ENCODE assay signal across 22 mouse cellular contexts in the genomic region with DNA sequence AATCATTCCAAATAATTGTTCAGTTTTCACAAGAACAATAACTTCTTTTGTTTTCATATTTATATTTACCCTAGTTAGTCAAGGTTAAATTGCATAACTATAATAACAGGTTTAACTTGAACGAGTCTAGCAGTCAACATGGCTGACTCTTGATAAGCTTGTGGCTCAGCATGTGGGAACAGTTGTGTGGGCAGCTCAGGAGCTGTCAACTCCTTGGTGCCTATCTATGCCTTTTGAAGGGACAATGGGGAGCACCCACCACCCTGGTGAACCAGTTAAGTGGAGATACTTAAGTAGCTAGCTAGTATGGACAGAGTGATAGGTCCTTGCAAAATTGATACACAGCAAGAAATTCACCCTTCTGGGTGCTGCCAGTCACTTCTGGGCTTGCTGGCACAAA. TPM values are rescaled to one million over a fixed set of nuclear protein-coding genes. Genes with fewer than 3 reads are reported as not detected.
DNase-seq lines count a peak whose midpoint lies in the region; ATAC-seq and TF ChIP-seq lines count a peak whose summit lies in the region.
"Had no signal": no experiment of that assay in that cellular context is flagged by ENCODE, and none has a peak within 500 bp of the region (broad histone marks: within the 10 kb centered on the region; RNA-seq: fewer than 3 reads in every experiment).

No protein-coding gene starts in this region.

- peak overlapping the region; percentile 46 for H3K27ac ChIP-seq in liver, adult 2 months (replicated peaks; ENCODE audit: insufficient read depth, low read depth, low read length)
- H3K27ac ChIP-seq in liver, embryonic 11.5 days (ENCODE audit: low read depth, low read length) = no peak overlapping the region
- H3K27ac ChIP-seq in lung, postnatal 0 days (ENCODE audit: low read length) = 0 out of 2 replicates have a peak overlapping the region, but pooled peaks have one; percentile 14
- H3K27ac ChIP-seq in MEL (ENCODE audit: control insufficient read depth, low read depth, low read length) = no peak overlapping the region
- peak overlapping the region; percentile 40; the same call in 1 of the 2 replicates for H3K27ac ChIP-seq in stomach, postnatal 0 days (replicated peaks)
- no peak overlapping the region for H3K27ac ChIP-seq in intestine, embryonic 16.5 days (ENCODE audit: low read length)

- H3K27me3 ChIP-seq in liver, adult 2 months (ENCODE audit: control insufficient read depth, insufficient read depth, low read length) = no peaks in the 10 kb centered on the region
- no peaks in the 10 kb centered on the region for H3K27me3 ChIP-seq in liver, embryonic 11.5 days (replicated peaks; ENCODE audit: control insufficient read depth, insufficient read depth, low read length)
- H3K27me3 ChIP-seq in lung, postnatal 0 days (replicated peaks; ENCODE audit: insufficient read depth, low read length) = no peaks in the 10 kb centered on the region
- no peaks in the 10 kb centered on the region for H3K27me3 ChIP-seq in MEL (ENCODE audit: control insufficient read depth in 1 of 2, insufficient read depth in 2 of 2, low read length in 2 of 2)
- no peaks in the 10 kb centered on the region for H3K27me3 ChIP-seq in stomach, postnatal 0 days (ENCODE audit: control insufficient read depth, insufficient read depth, low read length)
- no peaks in the 10 kb centered on the region for H3K27me3 ChIP-seq in intestine, embryonic 16.5 days (replicated peaks; ENCODE audit: control insufficient read depth, insufficient read depth, low read length)
- H3K27me3 ChIP-seq: CH12.LX, Patski had no signal

- no peak for TF ChIP-seq RAD21 in MEL (IDR thresholded peaks at IDR 0.05; ENCODE audit: low read depth, low read length)

- DNase-seq in liver, adult 2 months (ENCODE audit: extremely low read depth, low read depth, low spot score) = peak; percentile 23
- no peak for DNase-seq in liver, embryonic 11.5 days (ENCODE audit: low spot score)
- DNase-seq in lung, postnatal 0 days (ENCODE audit: low spot score) = no peak
- DNase-seq in lung, postnatal 36 days = no peak
- peak; percentile 35 for DNase-seq in MEL (ENCODE audit: low read depth, low spot score)
- DNase-seq in stomach, postnatal 0 days (ENCODE audit: low spot score) = no peak
- DNase-seq in cerebellum, postnatal 4 days (ENCODE audit: low spot score in 2 of 2) = no peak
- DNase-seq: adrenal gland, adult 2 months; adrenal gland, adult 8-10 months; adrenal gland, postnatal 10 days; adrenal gland, postnatal 25 days; adrenal gland, postnatal 36 days; B cell, adult 2 months; cerebellum, adult 11 months; cerebellum, adult 11-12 months; cerebellum, adult 18-20 months had no signal

- no peak overlapping the region for H3K9ac ChIP-seq in liver, adult 2 months (ENCODE audit: low read depth, low read length)
- no peak overlapping the region for H3K9ac ChIP-seq in liver, embryonic 11.5 days (ENCODE audit: low read depth, low read length)
- H3K9ac ChIP-seq in lung, postnatal 0 days (replicated peaks; ENCODE audit: low read depth) = no peak overlapping the region
- H3K9ac ChIP-seq in MEL (ENCODE audit: control insufficient read depth, low read depth, low read length, poor library complexity, severe bottlenecking) = no peak overlapping the region
- no peak overlapping the region for H3K9ac ChIP-seq in stomach, postnatal 0 days (ENCODE audit: low read length)
- H3K9ac ChIP-seq in intestine, embryonic 16.5 days (ENCODE audit: low read depth, low read length) = no peak overlapping the region

- no peak for TF ChIP-seq EP300 in lung, postnatal 0 days (IDR thresholded peaks at IDR 0.05)
- TF ChIP-seq EP300 in MEL (IDR thresholded peaks at IDR 0.05; ENCODE audit: low read depth in 1 of 2, low read length in 2 of 2) = peak; percentile 25 to 30; a peak in 1 of 4 replicates
- no peak for TF ChIP-seq EP300 in stomach, postnatal 0 days (optimal IDR thresholded peaks at IDR 0.05)

- ATAC-seq in liver, embryonic 11.5 days (replicated peaks; ENCODE audit: low FRiP score) = no peak
- ATAC-seq in lung, postnatal 0 days = no peak
- ATAC-seq in stomach, postnatal 0 days (ENCODE audit: low FRiP score, low TSS enrichment) = 0 out of 2 replicates have a peak, but pooled peaks have one; percentile 53
- no peak for ATAC-seq in intestine, embryonic 16.5 days
- ATAC-seq: activated CD4-positive, CD25-positive, alpha-beta regulatory T cell, adult 4 months; CD4-positive, CD25-positive, alpha-beta regulatory T cell, adult 4 months; Patski had no signal

- no peaks in the 10 kb centered on the region for H3K36me3 ChIP-seq in liver, adult 2 months (ENCODE audit: control insufficient read depth, insufficient read depth, low read length)
- no peaks in the 10 kb centered on the region for H3K36me3 ChIP-seq in liver, embryonic 11.5 days (ENCODE audit: control insufficient read depth, insufficient read depth, low read length)
- H3K36me3 ChIP-seq in lung, postnatal 0 days (ENCODE audit: insufficient read depth, low read length) = no peaks in the 10 kb centered on the region
- peaks cover 0 to 8% of the 10 kb centered on the region in 2 experiments; a peak in 2 of 4 replicates for H3K36me3 ChIP-seq in MEL (ENCODE audit: control insufficient read depth in 1 of 2, insufficient read depth in 2 of 2, low read length in 2 of 2)
- H3K36me3 ChIP-seq in stomach, postnatal 0 days (ENCODE audit: control insufficient read depth, insufficient read depth, low read length) = no peaks in the 10 kb centered on the region
- no peaks in the 10 kb centered on the region for H3K36me3 ChIP-seq in intestine, embryonic 16.5 days (ENCODE audit: control insufficient read depth, insufficient read depth, low read length)
- H3K36me3 ChIP-seq: G1E had no signal

- H3K4me1 ChIP-seq in liver, adult 2 months (ENCODE audit: control insufficient read depth, insufficient read depth, low read length) = peaks cover 7% of the 10 kb centered on the region; the same call in 1 of the 2 replicates
- H3K4me1 ChIP-seq in liver, embryonic 11.5 days (replicated peaks; ENCODE audit: control insufficient read depth, insufficient read depth, low read length) = no peaks in the 10 kb centered on the region; the same call in 1 of the 2 replicates
- no peaks in the 10 kb centered on the region for H3K4me1 ChIP-seq in lung, postnatal 0 days (ENCODE audit: insufficient read depth, low read depth, low read length)
- H3K4me1 ChIP-seq in MEL (ENCODE audit: control insufficient read depth in 1 of 2, insufficient read depth in 2 of 2, low read length in 2 of 2) = peaks cover 4 to 5% of the 10 kb centered on the region in 2 experiments; a peak in 3 of 4 replicates
- no peaks in the 10 kb centered on the region; the same call in 1 of the 2 replicates for H3K4me1 ChIP-seq in stomach, postnatal 0 days (replicated peaks; ENCODE audit: control insufficient read depth, insufficient read depth)
- H3K4me1 ChIP-seq in intestine, embryonic 16.5 days (ENCODE audit: control insufficient read depth, insufficient read depth, low read length) = no peaks in the 10 kb centered on the region; the same call in 1 of the 2 replicates

- TF ChIP-seq POLR2A in liver, adult 2 months (IDR thresholded peaks at IDR 0.05; ENCODE audit: extremely low read depth, insufficient read depth, low read length) = no peak
- TF ChIP-seq POLR2A in MEL (IDR thresholded peaks at IDR 0.05; ENCODE audit: control insufficient read depth in 1 of 2, insufficient read depth in 1 of 2, low read depth in 1 of 2, low read length in 2 of 2, poor library complexity in 1 of 2) = no peak

- H3K79me2 ChIP-seq in liver, adult 2 months (ENCODE audit: control insufficient read depth, insufficient read depth, low read length) = no peaks in the 10 kb centered on the region
- H3K79me2 ChIP-seq in MEL (ENCODE audit: control insufficient read depth, insufficient read depth, low read length, poor library complexity) = no peaks in the 10 kb centered on the region

- no peak overlapping the region for H3K4me3 ChIP-seq in liver, adult 2 months (ENCODE audit: insufficient read depth, low read depth, low read length)
- H3K4me3 ChIP-seq in liver, embryonic 11.5 days (ENCODE audit: low read depth, low read length) = no peak overlapping the region
- H3K4me3 ChIP-seq in lung, postnatal 0 days (ENCODE audit: low read depth, low read length) = no peak overlapping the region
- no peak overlapping the region for H3K4me3 ChIP-seq in MEL (ENCODE audit: control insufficient read depth in 1 of 2, insufficient read depth in 1 of 2, low read depth in 2 of 2, low read length in 2 of 2)
- no peak overlapping the region for H3K4me3 ChIP-seq in stomach, postnatal 0 days (ENCODE audit: low read depth, low read length)
- no peak overlapping the region for H3K4me3 ChIP-seq in intestine, embryonic 16.5 days (ENCODE audit: low read length)

- 7% methylated on average over 1 of the region's 1 CpGs for WGBS in liver, adult 2 months
- WGBS in liver, embryonic 11.5 days = 49% methylated on average over 1 of the region's 1 CpGs
- 56% methylated on average over 1 of the region's 1 CpGs for WGBS in lung, postnatal 0 days
- WGBS in stomach, postnatal 0 days = 56% methylated on average over 1 of the region's 1 CpGs
- WGBS in intestine, embryonic 16.5 days = 60% methylated on average over 1 of the region's 1 CpGs

- no peak overlapping the region for H3K4me2 ChIP-seq in liver, embryonic 11.5 days
- no peak overlapping the region for H3K4me2 ChIP-seq in lung, postnatal 0 days (replicated peaks; ENCODE audit: low read depth, low read length)
- H3K4me2 ChIP-seq in stomach, postnatal 0 days (replicated peaks; ENCODE audit: low read depth) = no peak overlapping the region
- no peak overlapping the region for H3K4me2 ChIP-seq in intestine, embryonic 16.5 days (ENCODE audit: low read depth, low read length)

- H3K9me3 ChIP-seq in liver, embryonic 11.5 days (ENCODE audit: control insufficient read depth, low read length) = no peaks in the 10 kb centered on the region
- H3K9me3 ChIP-seq in lung, postnatal 0 days (ENCODE audit: low read length) = no peaks in the 10 kb centered on the region
- H3K9me3 ChIP-seq in MEL (replicated peaks; ENCODE audit: insufficient read depth, low read length) = no peaks in the 10 kb centered on the region
- no peaks in the 10 kb centered on the region for H3K9me3 ChIP-seq in stomach, postnatal 0 days (ENCODE audit: control insufficient read depth, low read length)
- H3K9me3 ChIP-seq in intestine, embryonic 16.5 days (ENCODE audit: control insufficient read depth, low read length) = no peaks in the 10 kb centered on the region
- H3K9me3 ChIP-seq: G1E had no signal

- no peak for TF ChIP-seq CTCF in liver, adult 2 months (IDR thresholded peaks at IDR 0.05; ENCODE audit: low read depth, low read length)
- TF ChIP-seq CTCF in lung, postnatal 0 days (IDR thresholded peaks at IDR 0.05) = no peak
- TF ChIP-seq CTCF in MEL (IDR thresholded peaks at IDR 0.05 in 2 of 3, conservative IDR thresholded peaks at IDR 0.05 in 1 of 3; ENCODE audit: control insufficient read depth in 1 of 3, insufficient read depth in 1 of 3, low read depth in 2 of 3, low read length in 3 of 3, poor library complexity in 1 of 3, severe bottlenecking in 1 of 3) = no peak
- TF ChIP-seq CTCF in stomach, postnatal 0 days (IDR thresholded peaks at IDR 0.05; ENCODE audit: low read depth) = no peak

RNA-seq across cellular contexts. Expression of a gene that starts 14.4 kb away (rescaled TPM):
- total RNA-seq in liver, adult 2 months (2014; rRNA removed) = 0.20 TPM in 1 of 2 replicates, not detected in the other
- 0.02 TPM in 1 of 2 replicates, not detected in the other for polyA plus RNA-seq in liver, adult 2 months (2012; rRNA removed)
- 2.3 and 3.7 TPM in 2 replicates for polyA plus RNA-seq in liver, embryonic 11.5 days (2014; fragmentation: Nextera tagmentation; extraction: Ambion mirVana)
- polyA plus RNA-seq in lung, postnatal 0 days (2015; fragmentation: Nextera tagmentation; extraction: Ambion mirVana) = 18.0 and 29.2 TPM in 2 replicates
- not detected in 2 replicates for total RNA-seq in MEL (2012; rRNA removed)
- not detected for polyA plus RNA-seq in MEL (2012; ENCODE audit: insufficient read depth in 1 of 2, insufficient read length in 2 of 2, low read depth in 1 of 2, low replicate concordance in 2 of 2, missing spikeins in 1 of 2)
- polyA plus RNA-seq in stomach, postnatal 0 days (2015; fragmentation: Nextera tagmentation; extraction: Ambion mirVana) = 3.9 and 4.6 TPM in 2 replicates
- 15.2 and 16.0 TPM in 2 replicates for polyA plus RNA-seq in intestine, embryonic 16.5 days (2015; fragmentation: Nextera tagmentation; extraction: Ambion mirVana)
- total RNA-seq: CH12.LX had no signal
- polyA plus RNA-seq: activated CD4-positive, CD25-positive, alpha-beta regulatory T cell, adult 4 months; CD4-positive, CD25-positive, alpha-beta regulatory T cell, adult 4 months; G1E had no signal

RNA-seq across cellular contexts. Expression of a gene that starts 33.3 kb away (rescaled TPM):
- 62.8 and 87.4 TPM in 2 replicates for total RNA-seq in liver, adult 2 months (2014; rRNA removed)
- 66.3 and 101 TPM in 2 replicates for polyA plus RNA-seq in liver, adult 2 months (2012; rRNA removed)
- 6.6 and 7.7 TPM in 2 replicates for polyA plus RNA-seq in liver, embryonic 11.5 days (2014; fragmentation: Nextera tagmentation; extraction: Ambion mirVana)
- 48.7 and 51.1 TPM in 2 replicates for polyA plus RNA-seq in lung, postnatal 0 days (2015; fragmentation: Nextera tagmentation; extraction: Ambion mirVana)
- total RNA-seq in MEL (2012; rRNA removed) = 7.1 and 12.1 TPM in 2 replicates
- 100 to 1,000 TPM in 1 of 2 experiments, 10 to 100 TPM in 1; 23.4 to 123 TPM for polyA plus RNA-seq in MEL (2012; ENCODE audit: insufficient read depth in 1 of 2, insufficient read length in 2 of 2, low read depth in 1 of 2, low replicate concordance in 2 of 2, missing spikeins in 1 of 2)
- 171 and 189 TPM in 2 replicates for polyA plus RNA-seq in stomach, postnatal 0 days (2015; fragmentation: Nextera tagmentation; extraction: Ambion mirVana)
- 23.5 and 23.9 TPM in 2 replicates for polyA plus RNA-seq in intestine, embryonic 16.5 days (2015; fragmentation: Nextera tagmentation; extraction: Ambion mirVana)
- polyA plus RNA-seq: activated CD4-positive, CD25-positive, alpha-beta regulatory T cell, adult 4 months; CD4-positive, CD25-positive, alpha-beta regulatory T cell, adult 4 months had no signal

Comparison
In these comparisons a context has a peak if more than half of its experiments do, and no peak if none do; other contexts are left out.
1. DNase-seq: peak in liver, adult 2 months (single experiment) and MEL (single experiment); none in liver, embryonic 11.5 days (single experiment), lung, postnatal 0 days (single experiment), lung, postnatal 36 days (single experiment), stomach, postnatal 0 days (single experiment) and cerebellum, postnatal 4 days (0 of 2).
2. H3K27ac ChIP-seq: peak in liver, adult 2 months (single experiment), lung, postnatal 0 days (single experiment) and stomach, postnatal 0 days (single experiment); none in liver, embryonic 11.5 days (single experiment), MEL (single experiment) and intestine, embryonic 16.5 days (single experiment).